Mouse (Mus musculus) liver, postnatal 0 days (tissue): ENCODE measurements around the gene Ndufs4. TPM values are rescaled to one million over a fixed set of nuclear protein-coding genes. Genes with fewer than 3 reads are reported as not detected.

Source experiments
- ATAC-seq: fragments of 200-750 bp; cut with Nextera tagmentation; 2 replicates; pipeline ENCODE4 v1.8.0; 2017; ENCODE audit warnings: mild to moderate bottlenecking, moderate library complexity
- DNase-seq: peaks from one replicate; pipeline ENCODE4 v3.0.0-alpha.2; 2016
- H3K27ac ChIP-seq: fragments of 300-500 bp; sonication (generic); 2 replicates; pipeline ENCODE4 v1.5.1; 2014; ENCODE audit warnings: antibody characterized with exemption, moderate library complexity, mild to moderate bottlenecking, low read depth
- H3K27me3 ChIP-seq: fragments of 300-500 bp; sonication (generic); 2 replicates; pipeline ENCODE4 v1.6.1; 2014; ENCODE audit warnings: low read length, control low read depth, mixed read lengths; ENCODE audit not compliant: insufficient read depth
- H3K36me3 ChIP-seq: fragments of 300-500 bp; sonication (generic); replicated peaks from 2 replicates; pipeline ENCODE4 v1.6.1; 2014; ENCODE audit warnings: mild to moderate bottlenecking, control low read depth, low read length, moderate library complexity, mixed read lengths; ENCODE audit not compliant: insufficient read depth
- H3K4me1 ChIP-seq: fragments of 300-500 bp; sonication (generic); 2 replicates; pipeline ENCODE4 v1.6.1; 2014; ENCODE audit warnings: antibody characterized with exemption, mild to moderate bottlenecking, control low read depth; ENCODE audit not compliant: insufficient read depth
- H3K4me2 ChIP-seq: fragments of 300-500 bp; sonication (generic); 2 replicates; pipeline ENCODE4 v1.6.1; 2014; ENCODE audit warnings: low read depth, mild to moderate bottlenecking, low read length, moderate library complexity, mixed read lengths
- H3K4me3 ChIP-seq: fragments of 300-500 bp; sonication (generic); 2 replicates; pipeline ENCODE4 v1.5.1; 2014; ENCODE audit warnings: low read depth, low read length
- H3K9ac ChIP-seq: fragments of 300-500 bp; sonication (generic); replicated peaks from 2 replicates; pipeline ENCODE4 v1.6.1; 2014; ENCODE audit warnings: mild to moderate bottlenecking, moderate library complexity
- H3K9me3 ChIP-seq: fragments of 300-500 bp; sonication (generic); 2 replicates; pipeline ENCODE4 v1.6.1; 2016; ENCODE audit warnings: mild to moderate bottlenecking, control low read depth, low read length, mixed read lengths
- CTCF ChIP-seq: sonication (generic); IDR thresholded peaks from 2 replicates; pipeline ENCODE4 v1.5.1; 2016; ENCODE audit warnings: antibody characterized with exemption, low read depth
- EP300 ChIP-seq: IDR thresholded peaks from 2 replicates; pipeline ENCODE4 v1.6.1; 2016; ENCODE audit warnings: antibody characterized with exemption, low read depth, mild to moderate bottlenecking
- WGBS: fragments of 180-500 bp; shearing (Covaris S2); extraction: QIAGEN DNeasy Blood & Tissue Kit; methylation state at CpG from one replicate; pipeline ENCODE4 v1.1.7; 2014; ENCODE audit not compliant: insufficient replicate concordance; 5-methylcytosine and 5-hydroxymethylcytosine counted together
- polyA plus RNA-seq: library from polyadenylated mRNA; unstranded; fragments of >200 nt; fragmentation: Nextera tagmentation; extraction: Ambion mirVana; gene quantifications from 2 replicates; pipeline ENCODE4 v1.2.1, GENCODE M21; 2015

Ndufs4 gene
- polyA plus RNA-seq, 1 experiment from 2014 or later = 203 TPM

DNA sequence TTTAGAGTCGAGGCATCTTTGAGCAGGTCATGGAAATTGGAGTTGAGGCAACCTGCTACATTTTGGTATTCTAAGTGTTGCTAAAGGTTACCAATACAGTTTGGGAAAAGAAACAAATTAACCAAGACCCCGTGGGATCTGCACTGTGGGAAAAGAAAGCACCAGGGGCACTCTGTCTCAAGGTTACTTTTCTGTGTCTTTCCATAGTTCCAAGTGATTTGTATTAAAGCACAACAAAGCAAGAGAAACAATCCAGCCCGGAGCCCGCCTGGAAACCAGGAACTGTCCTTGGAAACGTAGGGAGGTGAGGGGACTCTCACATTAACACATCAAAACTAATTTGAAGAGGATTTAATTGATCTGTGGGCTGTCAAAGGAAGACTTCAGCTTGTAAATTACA lies 18.8 kb upstream of the Ndufs4 start:
- H3K4me1 ChIP-seq = no peaks in the 10 kb centered on the region
- TF ChIP-seq CTCF (no peak), EP300 (no peak)
- H3K36me3 ChIP-seq = no peaks in the 10 kb centered on the region
- no peak overlapping the region for H3K4me2 ChIP-seq
- 36% methylated on average over 5 of the region's 5 CpGs for WGBS
- H3K9me3 ChIP-seq = no peaks in the 10 kb centered on the region
- ATAC-seq (no peak), DNase-seq (no peak)
- H3K4me3 ChIP-seq = no peak overlapping the region
- no peak overlapping the region for H3K9ac ChIP-seq
- H3K27me3 ChIP-seq = no peaks in the 10 kb centered on the region
- H3K27ac ChIP-seq = no peak overlapping the region

DNA sequence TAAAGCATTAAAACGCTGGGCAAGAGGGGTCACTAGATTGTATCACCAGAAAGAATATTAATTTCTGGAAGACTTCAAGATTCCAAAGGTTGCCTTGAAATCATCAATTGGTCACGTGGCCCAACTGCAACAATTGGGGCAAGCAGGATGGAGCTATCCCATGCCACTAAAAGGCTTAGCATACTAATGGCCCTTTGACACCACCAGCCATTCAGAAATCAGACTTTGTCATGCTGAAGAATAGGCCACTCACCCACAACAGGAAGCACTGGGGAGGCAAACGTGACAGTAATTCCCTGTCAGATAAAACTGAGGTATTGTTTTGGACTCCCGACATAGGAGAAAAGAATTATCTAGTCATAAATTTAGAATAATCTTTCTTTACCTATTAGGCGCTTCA lies 18.4 kb upstream of the Ndufs4 start:
- TF ChIP-seq CTCF (no peak), EP300 (no peak)
- Histone ChIP-seq H3K27ac (no peak overlapping the region), H3K4me1 (no peaks in the 10 kb centered on the region), H3K27me3 (no peaks in the 10 kb centered on the region), H3K4me3 (no peak overlapping the region), H3K36me3 (no peaks in the 10 kb centered on the region), H3K9me3 (no peaks in the 10 kb centered on the region), H3K9ac (no peak overlapping the region), H3K4me2 (no peak overlapping the region)
- ATAC-seq (no peak), DNase-seq (no peak)
- WGBS = 29% methylated on average over 5 of the region's 5 CpGs

DNA sequence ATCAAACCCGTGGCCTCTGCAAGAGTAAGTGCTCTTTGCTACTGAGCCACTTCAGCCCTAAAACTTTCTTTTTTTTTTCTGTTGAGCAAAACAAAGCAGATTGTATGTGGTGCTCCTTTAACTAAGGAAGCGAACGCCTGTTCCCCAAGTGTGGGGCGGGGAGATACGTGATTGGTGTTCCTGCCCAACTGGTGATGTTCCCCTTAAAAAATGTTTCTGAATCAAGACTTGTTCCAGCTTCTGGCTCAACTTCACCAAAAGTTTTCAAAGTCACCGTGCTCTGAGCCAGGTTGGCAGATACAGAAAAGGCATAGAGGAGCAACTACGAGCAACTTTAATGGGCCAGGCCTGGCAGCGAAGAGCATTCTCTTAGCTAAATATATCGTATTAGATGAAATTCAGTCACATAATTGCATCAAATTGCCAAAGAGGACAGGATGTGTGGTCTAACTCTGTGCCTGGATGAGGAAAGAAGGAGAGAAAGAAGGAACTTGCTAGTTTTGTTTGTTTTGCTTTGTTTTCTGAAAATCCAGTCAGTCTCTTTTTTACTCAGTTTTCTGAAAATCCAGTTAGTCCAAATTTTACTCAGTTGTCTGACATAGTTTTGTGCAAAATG lies 17.1 kb upstream of the Ndufs4 start:
- DNase-seq (no peak), ATAC-seq (no peak)
- no peaks in the 10 kb centered on the region for H3K36me3 ChIP-seq
- no peak for TF ChIP-seq CTCF
- no peak for TF ChIP-seq EP300
- no peaks in the 10 kb centered on the region for H3K27me3 ChIP-seq
- H3K4me1 ChIP-seq = no peaks in the 10 kb centered on the region
- no peaks in the 10 kb centered on the region for H3K9me3 ChIP-seq
- H3K4me2 ChIP-seq = no peak overlapping the region
- H3K9ac ChIP-seq = no peak overlapping the region
- WGBS = 69% methylated on average over 9 of the region's 9 CpGs
- H3K27ac ChIP-seq = no peak overlapping the region
- H3K4me3 ChIP-seq = no peak overlapping the region

DNA sequence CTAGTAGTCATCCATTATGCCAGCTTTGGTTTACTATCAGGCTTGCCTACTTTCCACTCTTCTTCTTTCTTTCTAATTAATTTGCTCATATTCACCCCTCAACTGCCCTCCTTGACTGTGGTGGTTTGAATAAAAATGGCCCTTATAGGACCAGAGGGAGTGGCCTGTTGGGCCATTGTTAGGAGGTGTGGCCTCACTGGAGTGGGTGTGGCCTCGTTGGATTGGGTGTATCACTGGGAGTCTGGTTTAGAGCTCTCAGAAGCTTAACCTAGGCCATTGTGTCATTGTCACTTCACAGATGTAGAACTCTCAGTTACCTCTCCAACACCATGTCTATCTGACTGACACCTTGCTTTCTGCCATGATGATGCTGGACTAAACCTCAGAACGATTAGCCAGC lies 10.8 kb upstream of the Ndufs4 start:
- no peaks in the 10 kb centered on the region for H3K27me3 ChIP-seq
- no peak for TF ChIP-seq EP300
- no peak for TF ChIP-seq CTCF
- H3K9me3 ChIP-seq = no peaks in the 10 kb centered on the region
- DNase-seq (no peak), ATAC-seq (no peak)
- WGBS = 51% methylated on average over 2 of the region's 2 CpGs
- no peak overlapping the region for H3K9ac ChIP-seq
- H3K4me2 ChIP-seq = no peak overlapping the region
- H3K4me3 ChIP-seq = no peak overlapping the region
- no peaks in the 10 kb centered on the region for H3K36me3 ChIP-seq
- no peaks in the 10 kb centered on the region for H3K4me1 ChIP-seq
- no peak overlapping the region for H3K27ac ChIP-seq

DNA sequence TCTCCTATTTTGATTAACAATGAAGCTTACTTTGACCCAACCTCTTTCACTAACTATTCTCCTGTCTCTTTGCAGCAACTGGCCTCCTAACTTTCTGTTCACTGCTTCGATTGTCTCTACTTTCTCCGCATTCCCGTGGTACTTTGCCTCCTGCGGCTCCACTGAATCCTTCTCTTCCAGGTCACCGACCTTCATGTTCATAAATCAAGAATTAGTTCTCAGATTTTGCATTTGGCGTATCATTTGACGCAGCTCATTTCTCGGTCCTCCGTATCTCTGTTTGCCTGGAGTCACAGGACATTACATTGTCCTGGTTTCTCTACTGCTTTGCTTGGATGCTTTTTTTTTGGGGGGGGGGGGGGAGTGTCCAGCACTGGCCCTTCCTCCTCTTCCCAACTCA lies 9.2 kb upstream of the Ndufs4 start:
- no peak for TF ChIP-seq EP300
- H3K4me3 ChIP-seq = no peak overlapping the region
- ATAC-seq = no peak
- H3K9me3 ChIP-seq = no peaks in the 10 kb centered on the region
- H3K27ac ChIP-seq = no peak overlapping the region
- no peaks in the 10 kb centered on the region for H3K27me3 ChIP-seq
- H3K4me1 ChIP-seq = no peaks in the 10 kb centered on the region
- no peak overlapping the region for H3K4me2 ChIP-seq
- H3K36me3 ChIP-seq = no peaks in the 10 kb centered on the region
- DNase-seq = no peak
- no peak overlapping the region for H3K9ac ChIP-seq
- 76% methylated on average over 9 of the region's 9 CpGs for WGBS

DNA sequence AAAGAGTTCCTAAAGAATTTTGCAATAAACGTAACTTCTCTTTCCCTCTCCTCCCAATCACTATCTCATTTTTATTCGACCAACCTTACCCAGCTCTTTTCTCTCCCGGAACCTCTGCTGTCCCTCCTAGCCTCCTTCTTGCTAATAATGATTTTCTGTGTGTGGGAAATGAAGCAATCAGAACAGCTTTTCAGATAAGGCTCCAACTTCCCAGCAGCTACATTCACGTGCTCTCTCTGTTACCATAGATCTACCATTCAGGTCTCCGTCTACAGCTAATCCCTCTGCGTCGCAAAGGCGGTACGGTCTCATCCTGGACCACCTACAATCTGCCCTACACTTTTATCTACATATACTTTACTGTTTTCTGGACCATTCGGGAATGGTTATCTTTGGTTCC lies 8.8 kb upstream of the Ndufs4 start:
- Histone ChIP-seq H3K36me3 (no peaks in the 10 kb centered on the region), H3K9ac (no peak overlapping the region), H3K4me3 (no peak overlapping the region), H3K27ac (no peak overlapping the region), H3K27me3 (no peaks in the 10 kb centered on the region), H3K9me3 (no peaks in the 10 kb centered on the region), H3K4me1 (no peaks in the 10 kb centered on the region), H3K4me2 (no peak overlapping the region)
- 77% methylated on average over 10 of the region's 10 CpGs for WGBS
- ATAC-seq (no peak), DNase-seq (no peak)
- no peak for TF ChIP-seq CTCF

DNA sequence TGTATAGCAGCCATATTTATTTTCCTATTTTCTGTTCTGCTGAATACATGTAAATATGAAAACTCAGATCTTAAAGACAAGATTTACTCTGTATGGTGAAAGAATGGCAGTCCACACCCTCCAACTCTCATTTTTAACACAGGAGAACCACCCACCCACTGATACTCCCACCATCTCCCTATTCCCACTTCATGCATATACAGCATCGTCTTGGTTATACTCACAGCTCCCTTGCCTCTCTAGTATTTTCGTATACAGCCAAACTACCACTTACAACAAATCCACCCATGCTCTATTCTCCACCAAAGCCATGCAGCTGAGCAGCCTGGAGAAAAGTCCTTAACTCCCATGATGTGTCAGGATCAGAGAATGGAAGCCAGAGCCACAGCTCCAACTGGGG lies 6.7 kb upstream of the Ndufs4 start:
- no peak overlapping the region for H3K4me3 ChIP-seq
- no peaks in the 10 kb centered on the region for H3K9me3 ChIP-seq
- DNase-seq (no peak), ATAC-seq (no peak)
- H3K4me1 ChIP-seq = no peaks in the 10 kb centered on the region
- H3K27me3 ChIP-seq = no peaks in the 10 kb centered on the region
- H3K4me2 ChIP-seq = no peak overlapping the region
- no peaks in the 10 kb centered on the region for H3K36me3 ChIP-seq
- H3K9ac ChIP-seq = no peak overlapping the region
- no peak overlapping the region for H3K27ac ChIP-seq
- WGBS = 85% methylated on average over 2 of the region's 2 CpGs
- no peak for TF ChIP-seq CTCF
- no peak for TF ChIP-seq EP300
